Mouse (Mus musculus) spleen, adult 2 months (tissue): ENCODE measurements around the gene Prkar2b.

ENCODE experiments used
- CTCF ChIP-seq: fragments of 200-500 bp; IDR thresholded peaks from 2 replicates; pipeline ENCODE4 v1.5.1; 2011; ENCODE audit warnings: mild to moderate bottlenecking, inconsistent platforms; ENCODE audit not compliant: insufficient read depth, insufficient read length, insufficient replicate concordance; ENCODE audit errors: extremely low read depth
- POLR2A ChIP-seq: fragments of 200-500 bp; IDR thresholded peaks from 2 replicates; pipeline ENCODE4 v1.6.1; 2011; ENCODE audit warnings: low read depth, low read length, inconsistent platforms

GRCm38 (mm10) chr12:31965517-31966212 lies 95.4 kb downstream of the Prkar2b start:
- TF ChIP-seq CTCF (no peak), POLR2A (no peak)
